Mouse (Mus musculus) cerebellum, adult 2 months (tissue): ENCODE measurements around the gene Colgalt2.

Experiments
- CTCF ChIP-seq: fragments of 200-500 bp; IDR thresholded peaks from 2 replicates; pipeline ENCODE4 v1.5.1; 2011; ENCODE audit warnings: low read depth, mild to moderate bottlenecking, control low read depth, low read length, moderate library complexity, borderline replicate concordance; ENCODE audit not compliant: insufficient read depth
- POLR2A ChIP-seq: fragments of 200-500 bp; IDR thresholded peaks from 2 replicates; pipeline ENCODE4 v1.6.1; 2011; ENCODE audit warnings: low read length, control low read depth, borderline replicate concordance; ENCODE audit not compliant: insufficient read depth

GRCm38 (mm10) chr1:152409356-152409755, 9.7 kb downstream of the Colgalt2 start:
- TF ChIP-seq CTCF (no peak), POLR2A (no peak)
